Mouse (Mus musculus) urinary bladder, adult 2 months (tissue): ENCODE measurements around the gene Ddx21. TPM values are rescaled to one million over a fixed set of nuclear protein-coding genes. Genes with fewer than 3 reads are reported as not detected.
"Not testable (repeated sequence)": the region's sequence is repeated elsewhere in the genome, so short reads cannot be mapped to it uniquely, and the experiment has no call there.

Experiments
- DNase-seq: peaks from one replicate; pipeline ENCODE4 v3.0.0; 2022; ENCODE audit warnings: low spot score
- polyA plus RNA-seq: library from polyadenylated mRNA; depleted of rRNA; stranded (reverse); fragments of >200 nt; gene quantifications from 2 replicates; pipeline ENCODE4 v1.2.3, GENCODE M21; 2012; rRNA removed

Ddx21 gene
- polyA plus RNA-seq, result 33.3 and 37.3 TPM in 2 replicates

- peak; percentile 79 for DNase-seq
These were observed at the start of gene Ddx21 for GRCm38 (mm10) chr10:62602177-62603040. TSS of gene Ddx21 (minus strand) at chr10:62602281.

GRCm38 (mm10) chr10:62650881-62651810 is 49.1 kb upstream of the Ddx21 start, which contains the start of gene Ddx50:
TSS of gene Ddx50 (minus strand) at chr10:62651218.
- peak; percentile 93 for DNase-seq

GRCm38 (mm10) chr10:62650358-62650782 is 48.3 kb upstream of the Ddx21 start:
- no peak for DNase-seq

GRCm38 (mm10) chr10:62604161-62604560 is 2.1 kb upstream of the Ddx21 start:
- DNase-seq, result no peak

- DNase-seq, result no peak
These were observed 1.4 kb upstream of the Ddx21 start for GRCm38 (mm10) chr10:62603233-62604030.

- no peak for DNase-seq
These were observed 276 bp downstream of the Ddx21 start for GRCm38 (mm10) chr10:62601833-62602176.

GRCm38 (mm10) chr10:62601053-62601791 is 859 bp downstream of the Ddx21 start:
- no peak for DNase-seq

- no peak for DNase-seq
These were observed 2.0 kb downstream of the Ddx21 start for GRCm38 (mm10) chr10:62600056-62600455.

GRCm38 (mm10) chr10:62599311-62599710 is 2.8 kb downstream of the Ddx21 start:
- not testable (repeated sequence) for DNase-seq

GRCm38 (mm10) chr10:62592496-62592895 is 9.6 kb downstream of the Ddx21 start:
- DNase-seq, result no peak

- no peak for DNase-seq
These were observed 11.9 kb downstream of the Ddx21 start for GRCm38 (mm10) chr10:62590200-62590599.

GRCm38 (mm10) chr10:62588616-62589015 is 13.5 kb downstream of the Ddx21 start:
- DNase-seq, result no peak

GRCm38 (mm10) chr10:62583245-62583644 is 18.8 kb downstream of the Ddx21 start:
- no peak for DNase-seq

GRCm38 (mm10) chr10:62582701-62583100 is 19.4 kb downstream of the Ddx21 start:
- no peak for DNase-seq

- no peak for DNase-seq
These were observed 19.8 kb downstream of the Ddx21 start for GRCm38 (mm10) chr10:62582263-62582662.

GRCm38 (mm10) chr10:62579129-62579528 is 23.0 kb downstream of the Ddx21 start:
- not testable (repeated sequence) for DNase-seq

- DNase-seq, result peak; percentile 90
These were observed 23.6 kb downstream of the Ddx21 start, which contains the start of gene Kif1bp for GRCm38 (mm10) chr10:62578338-62579100. TSS of gene Kif1bp (minus strand) at chr10:62578457.

GRCm38 (mm10) chr10:62577673-62578337 is 24.3 kb downstream of the Ddx21 start:
- DNase-seq, result no peak

GRCm38 (mm10) chr10:62575001-62575400 is 27.1 kb downstream of the Ddx21 start:
- DNase-seq, result no peak
